Mouse (Mus musculus) heart, adult 2 months (tissue): Measurements from ENCODE around the gene Kcnk4.
A peak's percentile ranks its signal among the peaks of the same experiment; 100 is the strongest.

Experiments used
- CTCF ChIP-seq: fragments of 200-600 bp; IDR thresholded peaks from 2 replicates; pipeline ENCODE4 v1.8.1; 2022; ENCODE audit warnings: antibody characterized with exemption, mild to moderate bottlenecking, moderate library complexity
- EP300 ChIP-seq: fragments of 200-500 bp; IDR thresholded peaks from 2 replicates; pipeline ENCODE4 v1.6.1; 2011; ENCODE audit warnings: low read depth, low read length, control low read depth; ENCODE audit not compliant: insufficient read depth
- POLR2A ChIP-seq: fragments of 200-500 bp; IDR thresholded peaks from 2 replicates; pipeline ENCODE4 v1.6.1; 2011; ENCODE audit warnings: mild to moderate bottlenecking, low read depth, low read length, control low read depth; ENCODE audit not compliant: insufficient read depth

DNA sequence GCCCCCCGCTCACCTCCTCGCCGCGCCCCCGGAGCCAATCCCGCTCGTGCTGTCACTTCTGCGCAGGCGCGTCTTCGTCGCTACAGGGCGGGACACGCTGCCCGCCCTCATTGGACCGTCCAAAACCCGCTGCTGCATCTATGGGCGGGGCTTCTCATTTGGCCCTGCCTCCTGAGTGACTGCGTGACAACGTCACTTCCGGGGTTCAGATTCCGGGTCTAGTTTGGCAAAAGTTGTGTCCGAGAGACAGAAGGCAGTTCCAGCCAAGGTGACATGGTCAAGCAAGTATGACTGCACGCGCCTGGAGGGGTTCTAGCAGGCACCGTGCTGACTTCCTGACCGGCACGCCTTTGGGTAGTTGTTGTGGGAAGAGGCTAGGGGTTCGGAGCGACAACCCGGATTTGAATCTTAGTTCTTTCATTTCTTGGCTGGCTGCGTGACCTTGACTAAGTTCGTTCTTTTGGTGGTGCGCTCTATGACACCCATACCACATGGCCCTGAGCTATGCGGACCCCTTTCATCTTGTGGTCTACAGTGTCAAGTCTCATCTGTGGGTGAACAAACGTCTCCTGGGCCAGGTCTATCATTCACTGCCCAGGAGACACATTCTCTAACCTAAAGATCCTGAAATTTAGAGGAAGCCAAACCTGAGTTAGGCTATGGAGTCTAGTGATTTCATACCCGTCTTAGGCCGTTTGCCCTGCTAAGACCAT, 46.2 kb upstream of the Kcnk4 start, which contains the start of gene Fkbp2:
- TF ChIP-seq CTCF (no peak), POLR2A (peak; percentile 100), EP300 (peak; percentile 84)
